Mouse (Mus musculus) kidney, adult 8-10 months (tissue): ENCODE data around the gene Atp8b4.

ENCODE experiments used
- DNase-seq, 2 experiments: peaks; one replicate each; pipeline ENCODE4 v3.0.0; 2022

Gene Atp8b4

DNA sequence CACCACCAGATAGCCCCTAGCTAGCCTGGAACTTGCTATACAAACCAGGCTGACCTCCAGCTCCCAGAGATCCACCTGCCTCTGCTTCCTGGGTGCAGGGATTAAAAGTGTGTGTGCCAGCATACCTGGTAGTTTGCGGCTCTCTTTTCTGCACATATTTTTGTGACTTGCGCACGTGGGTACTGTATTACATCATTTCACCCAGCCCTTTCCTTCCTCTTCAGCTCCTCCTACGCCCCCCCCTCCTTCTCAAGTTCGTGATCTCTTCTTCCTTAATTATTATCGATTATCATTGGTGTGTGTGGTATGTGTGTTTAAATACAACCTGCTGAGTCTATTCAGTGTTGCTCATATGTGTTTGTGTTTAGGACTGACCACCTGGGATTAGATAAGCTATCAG, at the start of gene Atp8b4:
Atp8b4 (minus strand) TSS at position 154 of the 400 bp plus-strand sequence.
- no peak for DNase-seq

DNA sequence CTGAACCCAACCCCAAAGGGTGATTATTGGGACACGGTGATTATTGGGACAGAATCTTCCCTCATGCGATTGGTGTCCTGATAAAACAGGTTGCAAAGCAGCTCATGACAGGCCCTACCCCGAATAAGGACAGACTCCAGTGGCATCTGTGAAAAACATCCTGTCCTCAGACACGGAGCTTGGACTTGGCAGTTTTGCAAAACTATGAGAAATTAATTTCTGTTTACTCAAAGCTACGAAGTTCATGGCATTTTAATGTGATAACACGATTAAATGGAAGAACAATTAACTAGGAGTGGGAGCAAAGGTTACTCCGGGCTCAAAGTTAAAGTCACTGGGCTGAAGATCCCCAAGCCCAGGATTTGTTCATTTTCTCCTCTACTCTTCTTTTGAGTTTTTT, 49.2 kb upstream of the Atp8b4 start:
- peak; percentile 58 to 72 for DNase-seq

DNA sequence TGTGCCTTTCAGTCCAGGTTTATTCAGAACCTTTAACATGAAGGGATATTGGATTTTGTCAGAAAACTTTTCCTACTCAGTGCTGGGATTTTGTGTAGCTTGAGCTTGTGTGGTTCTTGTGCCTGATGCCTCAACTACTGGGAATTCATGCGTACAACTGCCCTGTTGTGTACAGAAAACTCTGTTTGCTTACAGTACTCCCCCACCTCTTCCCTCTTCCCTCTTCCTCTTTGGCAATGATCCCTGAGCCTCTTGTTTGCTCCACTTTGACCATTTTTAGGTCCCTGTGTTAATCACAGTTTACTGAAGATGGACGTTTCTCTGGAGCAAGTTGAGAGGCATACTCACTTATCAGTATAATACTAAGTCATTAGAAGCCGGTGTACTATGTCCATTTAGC, 45.9 kb upstream of the Atp8b4 start:
- DNase-seq, result no peak

- DNase-seq, result peak in 1 of 2 experiments; percentile 77
Measured at GRCm38 (mm10) chr2:126545297-126545696, 44.8 kb upstream of the Atp8b4 start.

DNA sequence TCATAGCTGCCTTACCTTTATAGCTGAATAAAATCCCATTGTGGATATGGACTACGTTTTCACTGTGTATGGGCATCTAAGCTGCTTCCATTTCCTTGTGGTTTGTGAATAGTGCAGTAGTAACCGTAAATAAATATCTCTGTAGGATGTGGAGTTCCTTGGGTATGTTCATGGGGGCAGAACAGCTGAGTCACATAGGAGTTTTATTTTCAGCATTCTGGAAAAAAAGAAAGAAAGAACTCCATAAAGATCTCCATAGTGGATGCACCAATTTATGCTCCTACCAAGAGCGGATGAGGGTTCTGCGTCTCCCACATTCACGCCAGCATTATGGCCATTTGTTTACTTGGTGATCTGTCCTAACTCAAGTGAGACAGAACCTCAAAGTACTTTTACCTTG, 41.7 kb upstream of the Atp8b4 start:
- DNase-seq, result no peak

GRCm38 (mm10) chr2:126540390-126540925, 40.0 kb upstream of the Atp8b4 start:
- DNase-seq, result peak; percentile 86 to 95

- DNase-seq, result peak in 1 of 2 experiments; percentile 71
Measured at GRCm38 (mm10) chr2:126537654-126538053, 37.2 kb upstream of the Atp8b4 start.

DNA sequence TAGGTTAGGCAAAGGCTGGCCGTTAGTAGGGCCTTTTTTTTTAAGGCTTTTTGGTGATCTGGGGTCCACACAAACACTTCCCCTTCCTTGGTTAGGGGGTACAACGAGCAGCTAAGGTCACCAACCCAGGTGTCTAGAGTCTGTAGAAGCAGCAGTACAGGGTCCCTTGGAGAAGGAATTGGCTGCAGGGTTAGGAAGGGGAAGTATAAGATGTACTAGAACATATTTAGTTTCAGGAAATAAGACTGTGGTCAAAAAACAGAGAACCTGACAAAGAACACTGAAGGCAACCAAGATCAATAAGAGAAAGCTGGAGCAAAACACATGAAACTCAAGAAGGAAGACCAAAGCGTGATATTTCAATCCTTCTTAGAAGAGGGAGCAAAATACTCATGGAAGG, 30.1 kb upstream of the Atp8b4 start:
- no peak for DNase-seq

- DNase-seq, result no peak
Measured at GRCm38 (mm10) chr2:126527461-126527860, 27.0 kb upstream of the Atp8b4 start.

DNA sequence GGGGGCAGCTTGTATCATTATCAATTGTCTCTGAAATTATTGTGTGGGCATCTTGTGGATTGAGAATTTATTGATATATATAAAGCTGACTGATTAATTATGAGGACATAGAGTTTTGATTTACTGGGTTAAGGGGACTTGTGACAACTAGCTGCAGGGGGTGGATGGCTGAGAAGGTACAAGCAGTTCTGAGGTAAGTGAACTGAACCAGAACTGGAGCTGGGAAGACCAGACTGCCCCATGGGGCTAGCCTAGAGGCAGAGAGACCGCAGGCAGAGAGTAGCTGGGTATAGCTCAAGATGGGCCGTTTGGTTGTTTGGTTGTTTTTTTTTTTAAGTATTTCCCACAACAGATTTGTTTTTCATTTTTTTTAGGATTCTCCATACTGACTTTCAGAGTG, 23.8 kb upstream of the Atp8b4 start:
- peak in 1 of 2 experiments; percentile 50 for DNase-seq

DNA sequence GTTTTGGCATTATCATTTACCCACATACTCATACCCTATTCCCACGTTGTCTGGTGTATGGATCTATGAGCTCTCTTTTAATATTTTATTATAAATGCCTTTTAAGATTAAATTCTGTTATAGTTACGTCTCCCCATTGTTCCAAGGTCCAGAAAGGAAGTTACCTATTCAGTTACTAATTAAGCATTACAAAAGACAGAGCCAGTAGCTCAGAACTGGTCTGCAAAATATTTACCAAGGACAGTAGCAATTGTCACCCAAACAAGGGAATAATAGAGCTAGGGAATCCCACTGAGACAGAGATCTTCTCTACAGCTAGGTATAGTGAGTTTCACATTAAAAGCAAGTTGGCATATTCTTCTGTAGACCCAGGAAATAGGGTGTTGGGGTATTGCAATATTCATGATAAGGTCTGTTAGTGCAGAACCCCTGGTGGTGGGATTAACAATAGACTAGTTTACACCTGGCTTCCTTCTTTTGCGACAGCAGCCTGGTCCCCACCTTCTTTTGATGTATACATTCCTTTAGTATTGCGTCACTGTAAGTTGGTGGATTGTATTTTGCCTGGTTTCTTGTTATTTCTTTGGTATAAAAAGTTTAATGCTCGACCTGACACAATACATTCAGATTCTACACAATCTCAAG, 22.7 kb upstream of the Atp8b4 start:
- DNase-seq, result peak in 1 of 2 experiments; percentile 64

- peak; percentile 77 to 82 for DNase-seq
Measured at GRCm38 (mm10) chr2:126522056-126522455, 21.6 kb upstream of the Atp8b4 start.

GRCm38 (mm10) chr2:126521471-126521870, 21.0 kb upstream of the Atp8b4 start:
- DNase-seq, result no peak

GRCm38 (mm10) chr2:126520828-126521227, 20.4 kb upstream of the Atp8b4 start:
- DNase-seq, result no peak

- peak; percentile 49 to 71 for DNase-seq
Measured at GRCm38 (mm10) chr2:126519872-126520581, 19.6 kb upstream of the Atp8b4 start.

GRCm38 (mm10) chr2:126515069-126515826, 14.8 kb upstream of the Atp8b4 start:
- no peak for DNase-seq

- DNase-seq, result no peak
Measured at GRCm38 (mm10) chr2:126508228-126508627, 7.8 kb upstream of the Atp8b4 start.

DNA sequence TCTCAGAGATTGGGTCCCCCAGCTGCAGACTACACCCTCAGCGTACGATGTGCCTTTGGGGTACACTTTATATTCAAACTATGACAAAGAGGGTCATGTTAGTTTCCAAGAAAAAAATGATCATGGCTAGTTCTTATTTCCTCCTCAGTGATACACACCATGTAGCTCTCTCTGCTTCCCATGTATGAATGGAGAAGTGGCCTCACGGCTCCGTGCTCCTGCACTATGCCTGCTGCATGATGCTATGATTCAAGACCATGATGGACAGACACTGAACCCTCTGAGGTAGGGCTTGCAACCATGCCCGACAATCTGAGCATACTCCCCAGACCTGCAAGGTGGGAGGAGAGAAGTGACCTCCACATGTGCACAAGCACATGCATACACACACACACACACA, 7.0 kb upstream of the Atp8b4 start:
- no peak for DNase-seq

DNA sequence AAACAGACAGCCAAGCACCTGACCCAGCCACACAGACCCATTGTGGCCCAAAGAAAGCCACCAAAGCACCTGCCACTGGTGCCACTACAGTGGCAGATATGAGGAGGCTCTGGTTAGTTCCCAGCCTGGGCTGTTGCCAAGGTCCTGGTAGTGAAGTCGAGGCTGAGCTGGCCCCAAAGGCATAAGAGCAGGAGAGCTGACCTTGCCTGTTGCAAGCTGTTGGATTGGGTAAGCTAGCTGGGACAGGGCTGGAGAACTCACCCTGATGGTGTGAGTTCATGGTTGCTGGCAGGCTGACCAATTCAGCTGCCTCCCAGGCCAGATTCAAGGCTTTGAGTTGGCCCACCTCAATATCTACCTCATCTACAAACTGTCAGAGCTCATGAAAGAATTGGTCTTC, 4.7 kb upstream of the Atp8b4 start:
- DNase-seq, result no peak

DNA sequence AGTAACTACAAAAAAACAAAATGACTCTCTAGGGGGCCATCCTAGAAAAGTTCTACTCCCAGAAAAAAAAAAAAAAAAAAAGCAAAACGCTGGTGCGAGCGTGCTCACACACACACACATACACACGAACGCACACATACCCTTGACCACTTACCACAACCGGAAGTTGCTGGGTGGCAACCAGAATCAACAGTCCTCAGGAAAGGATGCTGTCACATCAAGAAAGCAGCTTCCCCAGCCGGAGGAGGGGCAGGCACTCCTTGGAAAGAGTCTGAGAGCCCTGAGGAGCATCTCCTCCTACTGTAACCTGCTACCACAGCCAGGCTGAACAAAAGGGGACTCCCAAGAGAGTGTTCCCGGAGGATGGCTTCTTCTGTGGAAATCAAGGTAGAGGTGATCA, 744 bp downstream of the Atp8b4 start:
- no peak for DNase-seq

- no peak for DNase-seq
Measured at GRCm38 (mm10) chr2:126498761-126499452, 1.6 kb downstream of the Atp8b4 start.

DNA sequence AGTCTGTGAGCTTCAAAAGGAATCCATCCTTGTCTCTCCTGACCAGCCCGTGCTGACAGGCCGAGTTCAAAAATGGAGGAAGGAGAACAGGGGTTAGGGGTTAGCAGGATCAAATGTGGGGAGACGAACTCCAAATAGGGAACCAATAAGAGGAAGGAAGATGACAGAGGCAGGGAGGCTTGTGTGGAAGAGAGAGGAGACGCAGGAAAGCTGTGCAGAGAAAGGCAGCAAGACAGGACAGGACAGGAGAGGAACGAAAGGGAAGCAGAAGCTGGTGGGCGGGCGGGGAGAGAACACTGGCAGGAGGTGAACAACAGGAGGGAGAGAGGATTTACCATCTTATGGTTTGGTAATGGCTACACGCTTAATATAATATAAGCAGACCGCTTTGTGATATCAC, 3.6 kb downstream of the Atp8b4 start:
- no peak for DNase-seq
